Mouse (Mus musculus) heart, adult 2 months (tissue): ENCODE data around the gene Mapk3.

Experiments
- CTCF ChIP-seq: fragments of 200-600 bp; IDR thresholded peaks from 2 replicates; pipeline ENCODE4 v1.8.1; 2022; ENCODE audit warnings: antibody characterized with exemption, mild to moderate bottlenecking, moderate library complexity
- EP300 ChIP-seq: fragments of 200-500 bp; IDR thresholded peaks from 2 replicates; pipeline ENCODE4 v1.6.1; 2011; ENCODE audit warnings: low read depth, low read length, control low read depth; ENCODE audit not compliant: insufficient read depth
- POLR2A ChIP-seq: fragments of 200-500 bp; IDR thresholded peaks from 2 replicates; pipeline ENCODE4 v1.6.1; 2011; ENCODE audit warnings: mild to moderate bottlenecking, low read depth, low read length, control low read depth; ENCODE audit not compliant: insufficient read depth

GRCm38 (mm10) chr7:126718787-126719337, 40.5 kb upstream of the Mapk3 start:
- TF ChIP-seq POLR2A (no peak), CTCF (peak; percentile 7; the same call in 1 of the 2 replicates), EP300 (no peak)
